Mouse (Mus musculus): ENCODE measurements around the gene Luc7l3.

GRCm38 (mm10) chr11:94290062-94290740 is 31.6 kb downstream of the Luc7l3 start:
- TF ChIP-seq POLR2A (IDR thresholded peaks at IDR 0.05; ENCODE audit: borderline replicate concordance, extremely low read depth, low read depth, low read length) (no peak), CTCF (IDR thresholded peaks at IDR 0.05; ENCODE audit: insufficient read depth, low read length) (no peak)

Measured in lung, adult 2 months (tissue).